Mouse (Mus musculus) lung, embryonic 16.5 days (tissue): ENCODE data around the gene Zfp654. TPM values are rescaled to one million over a fixed set of nuclear protein-coding genes. Genes with fewer than 3 reads are reported as not detected.

Source experiments
- polyA plus RNA-seq: library from polyadenylated mRNA; unstranded; fragments of >200 nt; fragmentation: Nextera tagmentation; extraction: Ambion mirVana; gene quantifications from 2 replicates; pipeline ENCODE4 v1.2.1, GENCODE M21; 2015

The Zfp654 gene
- polyA plus RNA-seq, 1 experiment from 2014 or later: 7.0 TPM

Other genes with a start within 250 kb of the Zfp654 start
- gene Csnka2ip, start 249.2 kb downstream of the Zfp654 start, polyA plus RNA-seq: not detected in 2 replicates
- gene 4930453N24Rik, start 80.5 kb downstream of the Zfp654 start, polyA plus RNA-seq: 21.3 and 21.8 TPM in 2 replicates
- gene Cggbp1, start 344 bp upstream of the Zfp654 start, polyA plus RNA-seq: 87.9 and 92.0 TPM in 2 replicates